Mouse (Mus musculus): ENCODE results near the gene 2210016F16Rik. TPM values are rescaled to one million over a fixed set of nuclear protein-coding genes. Genes with fewer than 3 reads are reported as not detected.
"Not testable (repeated sequence)": the region's sequence is repeated elsewhere in the genome, so short reads cannot be mapped to it uniquely, and the experiment has no call there.

Gene 2210016F16Rik
- total RNA-seq, 2 experiments from 2014 or later: 5.2 to 7.6 TPM

- intact Hi-C loops (cut with DNase I): loop anchor here (5.0 kb wide), 1 partner anchor 141 kb away; no protein-coding TSS in a partner anchor
- H3K27ac ChIP-seq: peak overlapping the region; percentile 95
- peak overlapping the region; percentile 100 for H3K4me3 ChIP-seq
- TF ChIP-seq CTCF (IDR thresholded peaks at IDR 0.05): peak; percentile 22; the same call in 1 of the 2 replicates
- DNase-seq: peak; percentile 85
Observed at GRCm38 (mm10) chr13:58401135-58402002, 16.3 kb upstream of the 2210016F16Rik start.

DNA sequence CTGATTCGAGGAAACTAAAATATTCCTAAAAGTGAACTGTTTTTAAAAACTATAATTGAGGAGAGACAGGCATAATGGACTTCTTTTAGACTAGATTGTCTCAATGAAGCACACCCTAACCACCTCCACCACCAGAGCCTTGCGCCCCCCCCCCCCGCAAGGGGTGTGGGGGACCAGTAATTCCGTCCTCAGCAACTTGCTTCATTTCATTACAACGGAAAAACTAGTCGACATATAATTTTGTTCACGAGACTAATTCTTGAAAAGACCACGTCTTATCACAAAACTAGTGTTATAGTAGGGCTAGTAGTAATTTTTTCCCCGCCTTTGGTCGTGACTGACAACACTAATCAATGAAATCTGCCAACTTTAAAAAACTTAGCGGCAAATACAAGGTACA is 15.6 kb upstream of the 2210016F16Rik start:
- no peak for DNase-seq
- peak overlapping the region; percentile 95 for H3K27ac ChIP-seq
- intact Hi-C loops (cut with DNase I): loop anchor here (5.0 kb wide), 1 partner anchor 142 kb away; no protein-coding TSS in a partner anchor
- no peak for TF ChIP-seq CTCF (IDR thresholded peaks at IDR 0.05)
- H3K4me3 ChIP-seq: peak overlapping the region; percentile 100

GRCm38 (mm10) chr13:58397651-58398050 is 12.6 kb upstream of the 2210016F16Rik start:
- no peak overlapping the region for H3K27ac ChIP-seq
- no peak overlapping the region for H3K4me3 ChIP-seq
- no peak for DNase-seq
- intact Hi-C loops (cut with DNase I): no loop called here
- TF ChIP-seq CTCF (IDR thresholded peaks at IDR 0.05): no peak

- intact Hi-C loops (cut with DNase I); DNase-seq; H3K27ac ChIP-seq; H3K4me3 ChIP-seq: not testable (repeated sequence)
Observed at GRCm38 (mm10) chr13:58394392-58394791, 9.4 kb upstream of the 2210016F16Rik start.

GRCm38 (mm10) chr13:58389324-58389951 is 4.4 kb upstream of the 2210016F16Rik start:
- TF ChIP-seq CTCF (IDR thresholded peaks at IDR 0.05): no peak
- intact Hi-C loops (cut with DNase I): loop anchor here (10.0 kb wide), 2 partner anchors 235 to 265 kb away; partner anchors contain the start of genes Hnrnpa0 and Idnk
- DNase-seq: no peak

DNA sequence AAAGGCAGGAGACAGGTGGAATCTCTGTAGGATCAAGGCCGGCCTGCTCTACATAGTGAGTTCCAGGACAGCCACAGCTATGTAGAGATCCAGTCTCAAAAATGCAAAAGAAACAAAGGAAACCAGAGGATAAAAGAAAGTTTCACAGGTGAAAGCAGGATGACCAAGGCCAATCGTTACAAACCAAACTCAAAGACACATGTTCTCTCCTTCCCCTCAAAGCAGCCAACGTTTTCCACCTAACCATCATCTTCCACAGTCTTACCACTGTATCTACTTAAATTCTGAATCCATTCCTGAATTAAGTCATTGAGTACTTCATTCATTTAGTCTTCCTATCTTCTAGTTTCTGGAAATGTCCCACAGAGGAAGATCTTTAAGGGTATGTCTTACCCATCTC is 3.4 kb upstream of the 2210016F16Rik start:
- intact Hi-C loops (cut with DNase I): loop anchor here (10.0 kb wide), 2 partner anchors 234 to 264 kb away; partner anchors contain the start of genes Hnrnpa0 and Idnk
- H3K27ac ChIP-seq: peak overlapping the region; percentile 12; the same call in 1 of the 2 replicates
- DNase-seq: no peak
- TF ChIP-seq CTCF (IDR thresholded peaks at IDR 0.05): no peak
- H3K4me3 ChIP-seq: no peak overlapping the region

More at GRCm38 (mm10) chr13:58389324-58389951, 4.4 kb upstream of the 2210016F16Rik start:
- Histone ChIP-seq H3K27ac (no peak overlapping the region), H3K4me3 (no peak overlapping the region)

DNA sequence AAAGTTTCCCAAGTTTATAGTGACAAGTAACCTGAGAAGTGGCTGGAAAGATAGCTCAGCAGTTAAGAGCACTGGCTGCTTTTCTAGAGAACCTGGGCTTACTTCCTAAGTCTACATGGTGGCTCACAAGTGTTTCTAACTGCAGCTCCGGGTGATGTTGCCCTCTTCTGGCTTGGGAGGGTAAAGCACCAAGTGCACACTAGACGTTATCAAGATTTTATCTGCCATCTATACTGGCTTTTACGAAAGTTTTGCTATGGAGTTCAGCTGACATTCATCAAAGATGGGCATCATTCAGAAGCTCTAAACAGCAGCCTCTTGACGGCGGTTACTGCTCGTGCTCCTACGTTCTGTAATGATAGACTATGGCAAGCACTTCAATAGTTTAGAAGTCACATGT is 2.9 kb upstream of the 2210016F16Rik start:
- intact Hi-C loops (cut with DNase I): loop anchor here (10.0 kb wide), 2 partner anchors 233 to 263 kb away; partner anchors contain the start of genes Hnrnpa0 and Idnk
- TF ChIP-seq CTCF (IDR thresholded peaks at IDR 0.05): peak; percentile 88
- Histone ChIP-seq H3K27ac (peak overlapping the region; percentile 12; the same call in 1 of the 2 replicates), H3K4me3 (no peak overlapping the region)
- DNase-seq: peak; percentile 77

DNA sequence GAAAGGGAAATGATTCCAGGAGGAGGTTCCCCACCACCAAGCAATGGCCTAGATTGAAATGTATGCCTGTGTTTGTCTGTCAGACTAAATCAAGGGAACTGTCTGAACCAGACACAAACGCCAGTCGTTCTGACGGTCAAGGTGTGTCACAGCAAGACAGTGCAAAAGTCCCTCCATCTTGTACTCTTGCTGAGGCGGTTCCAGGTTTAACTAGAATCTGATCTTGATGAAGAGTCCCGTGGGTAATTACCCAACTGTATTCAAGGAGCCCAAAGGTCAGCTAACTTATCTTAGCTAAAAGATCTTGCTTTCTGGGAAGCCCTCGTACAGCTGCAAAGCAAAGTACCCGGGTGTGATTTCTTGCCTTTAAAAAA is 509 bp upstream of the 2210016F16Rik start:
- peak overlapping the region; percentile 98 for H3K4me3 ChIP-seq
- TF ChIP-seq CTCF (IDR thresholded peaks at IDR 0.05): no peak
- peak overlapping the region; percentile 86 for H3K27ac ChIP-seq
- DNase-seq: no peak
- intact Hi-C loops (cut with DNase I): loop anchor here (2.0 to 10.0 kb wide), 3 partner anchors 97 to 261 kb away; partner anchors contain the start of genes Hnrnpa0 and Idnk

DNA sequence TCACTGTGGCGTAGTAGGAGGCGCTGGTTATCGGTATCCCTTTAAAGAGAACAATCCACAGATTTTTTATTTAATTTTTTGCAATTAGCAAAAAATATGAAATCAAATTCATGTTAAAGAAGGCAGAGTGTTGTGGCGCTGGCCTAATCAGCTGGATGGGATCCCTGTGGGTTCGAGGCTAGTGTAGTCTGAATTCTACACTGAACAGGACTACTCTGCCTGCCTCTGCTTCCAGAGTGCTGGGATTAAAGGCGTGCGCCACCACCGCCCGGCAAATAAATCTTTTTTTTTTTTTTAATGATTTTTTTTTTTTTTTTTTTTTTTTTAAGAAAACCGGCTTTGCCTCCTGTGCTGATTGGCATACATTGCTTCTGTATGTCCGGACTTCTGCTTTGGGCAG is 654 bp downstream of the 2210016F16Rik start:
- no peak for TF ChIP-seq CTCF (IDR thresholded peaks at IDR 0.05)
- no peak for DNase-seq

GRCm38 (mm10) chr13:58373153-58373470 is 11.9 kb downstream of the 2210016F16Rik start:
- DNase-seq: no peak
- no peak for TF ChIP-seq CTCF (IDR thresholded peaks at IDR 0.05)
- Histone ChIP-seq H3K27ac (no peak overlapping the region), H3K4me3 (no peak overlapping the region)
- intact Hi-C loops (cut with DNase I): no loop called here

More for the DNA sequence above, 654 bp downstream of the 2210016F16Rik start:
- Histone ChIP-seq H3K4me3 (peak overlapping the region; percentile 98), H3K27ac (peak overlapping the region; percentile 86)
- intact Hi-C loops (cut with DNase I): loop anchor here (2.0 to 10.0 kb wide), 3 partner anchors 96 to 260 kb away; partner anchors contain the start of genes Hnrnpa0 and Idnk

DNA sequence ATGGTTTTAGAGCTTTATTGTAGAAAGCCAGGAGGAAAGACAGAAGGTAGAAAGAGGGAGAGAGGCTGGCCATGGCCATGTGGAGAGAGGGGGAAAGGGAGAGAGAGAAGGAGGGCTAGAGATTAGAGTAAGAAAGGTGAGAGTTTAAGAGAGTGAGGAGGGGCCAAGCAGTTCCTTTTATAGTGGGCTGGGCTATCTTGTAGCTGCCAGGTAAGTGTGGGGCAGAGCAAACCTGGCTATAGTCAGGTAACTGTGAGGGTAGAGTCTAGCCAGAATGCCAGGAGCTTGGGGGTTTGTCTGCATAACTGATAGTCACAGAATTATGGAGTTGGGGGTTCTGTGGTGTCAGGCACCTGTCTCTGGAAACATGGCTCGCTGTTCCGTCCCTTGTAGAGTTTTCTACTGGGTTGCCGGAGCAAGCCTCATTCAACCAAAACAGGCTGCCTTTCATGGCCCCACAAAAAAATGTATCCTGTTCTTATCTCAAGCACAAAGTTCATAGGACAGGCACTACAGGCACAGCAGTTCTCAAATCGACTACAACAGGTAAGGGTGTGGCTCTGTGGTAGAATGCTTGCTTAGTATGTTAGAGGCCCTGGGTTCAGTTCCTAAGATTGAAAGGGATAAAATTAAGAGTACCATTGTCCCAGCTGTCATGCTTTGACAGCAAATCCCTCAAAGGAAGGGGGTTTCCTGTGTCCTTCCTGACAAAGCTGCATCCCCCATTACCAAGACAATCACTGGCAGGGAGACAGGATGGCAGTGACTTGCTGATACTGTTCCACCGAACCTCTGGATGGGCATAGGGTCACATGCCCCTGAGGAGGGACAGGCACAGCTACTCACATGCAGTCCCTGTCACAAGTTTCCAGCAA is 12.5 kb downstream of the 2210016F16Rik start:
- intact Hi-C loops (cut with DNase I): no loop called here
- no peak overlapping the region for H3K4me3 ChIP-seq
- TF ChIP-seq CTCF (IDR thresholded peaks at IDR 0.05): no peak
- H3K27ac ChIP-seq: no peak overlapping the region
- DNase-seq: no peak

GRCm38 (mm10) chr13:58368835-58369234 is 16.2 kb downstream of the 2210016F16Rik start:
- Histone ChIP-seq H3K4me3 (no peak overlapping the region), H3K27ac (no peak overlapping the region)
- no peak for DNase-seq
- no peak for TF ChIP-seq CTCF (IDR thresholded peaks at IDR 0.05)
- intact Hi-C loops (cut with DNase I): no loop called here

All from gastrocnemius, adult 2 months (tissue).